Mouse (Mus musculus) limb, embryonic 12.5 days (tissue): ENCODE data around the gene Fam189b. TPM values are rescaled to one million over a fixed set of nuclear protein-coding genes. Genes with fewer than 3 reads are reported as not detected.
A peak's percentile ranks its signal among the peaks of the same experiment; 100 is the strongest.

ENCODE experiments used
- ATAC-seq: fragments of 200-750 bp; cut with Nextera tagmentation; 2 replicates; pipeline ENCODE4 v1.8.0; 2017; ENCODE audit warnings: low read depth, moderate TSS enrichment; ENCODE audit not compliant: insufficient number of reproducible peaks, insufficient read depth, low FRiP score, low TSS enrichment
- H3K27ac ChIP-seq: fragments of 300-500 bp; sonication (generic); 2 replicates; pipeline ENCODE4 v1.5.1; 2016; ENCODE audit warnings: mild to moderate bottlenecking, moderate library complexity
- H3K27me3 ChIP-seq: fragments of 300-500 bp; sonication (generic); 2 replicates; pipeline ENCODE4 v1.6.1; 2016; ENCODE audit warnings: mild to moderate bottlenecking, moderate library complexity
- H3K36me3 ChIP-seq: fragments of 300-500 bp; sonication (generic); 2 replicates; pipeline ENCODE4 v1.6.1; 2016; ENCODE audit warnings: mild to moderate bottlenecking, moderate library complexity
- H3K4me1 ChIP-seq: fragments of 300-500 bp; sonication (generic); replicated peaks from 2 replicates; pipeline ENCODE4 v1.6.1; 2016
- H3K4me2 ChIP-seq: fragments of 300-500 bp; sonication (generic); 2 replicates; pipeline ENCODE4 v1.6.1; 2016; ENCODE audit warnings: mild to moderate bottlenecking, moderate library complexity
- H3K4me3 ChIP-seq: fragments of 300-500 bp; sonication (generic); replicated peaks from 2 replicates; pipeline ENCODE4 v1.5.1; 2016; ENCODE audit warnings: mild to moderate bottlenecking
- H3K9ac ChIP-seq: fragments of 300-500 bp; sonication (generic); replicated peaks from 2 replicates; pipeline ENCODE4 v1.6.1; 2016; ENCODE audit warnings: mild to moderate bottlenecking, moderate library complexity
- H3K9me3 ChIP-seq: fragments of 300-500 bp; sonication (generic); 2 replicates; pipeline ENCODE4 v1.6.1; 2016; ENCODE audit warnings: mild to moderate bottlenecking, moderate library complexity
- WGBS: fragments of 180-500 bp; shearing (Covaris S2); methylation state at CpG from one replicate; pipeline ENCODE4 v1.1.7; 2016; 5-methylcytosine and 5-hydroxymethylcytosine counted together
- polyA plus RNA-seq: library from polyadenylated mRNA; unstranded; fragments of >200 nt; fragmentation: Nextera tagmentation; extraction: Ambion mirVana; gene quantifications from 2 replicates; pipeline ENCODE4 v1.2.1, GENCODE M21; 2016

Fam189b gene
- polyA plus RNA-seq, 1 experiment from 2014 or later: 27.4 TPM

GRCm38 (mm10) chr3:89187690-89188477 is 4.9 kb downstream of the Fam189b start:
- H3K27ac ChIP-seq: no peak overlapping the region
- no peaks in the 10 kb centered on the region for H3K27me3 ChIP-seq
- H3K4me3 ChIP-seq: no peak overlapping the region
- no peak overlapping the region for H3K9ac ChIP-seq
- H3K9me3 ChIP-seq: no peaks in the 10 kb centered on the region
- 82% methylated on average over 18 of the region's 18 CpGs for WGBS
- peaks cover 29% of the 10 kb centered on the region for H3K36me3 ChIP-seq
- no peak for ATAC-seq
- peaks cover 26% of the 10 kb centered on the region for H3K4me1 ChIP-seq
- no peak overlapping the region for H3K4me2 ChIP-seq

- Histone ChIP-seq H3K4me2 (no peak overlapping the region), H3K9ac (no peak overlapping the region), H3K4me1 (peaks cover 23% of the 10 kb centered on the region), H3K36me3 (peaks cover 29% of the 10 kb centered on the region), H3K27me3 (no peaks in the 10 kb centered on the region), H3K9me3 (no peaks in the 10 kb centered on the region), H3K4me3 (no peak overlapping the region), H3K27ac (no peak overlapping the region)
- 72% methylated on average over 12 of the region's 12 CpGs for WGBS
- ATAC-seq: no peak
Observed at GRCm38 (mm10) chr3:89188478-89188875, 5.5 kb downstream of the Fam189b start.

DNA sequence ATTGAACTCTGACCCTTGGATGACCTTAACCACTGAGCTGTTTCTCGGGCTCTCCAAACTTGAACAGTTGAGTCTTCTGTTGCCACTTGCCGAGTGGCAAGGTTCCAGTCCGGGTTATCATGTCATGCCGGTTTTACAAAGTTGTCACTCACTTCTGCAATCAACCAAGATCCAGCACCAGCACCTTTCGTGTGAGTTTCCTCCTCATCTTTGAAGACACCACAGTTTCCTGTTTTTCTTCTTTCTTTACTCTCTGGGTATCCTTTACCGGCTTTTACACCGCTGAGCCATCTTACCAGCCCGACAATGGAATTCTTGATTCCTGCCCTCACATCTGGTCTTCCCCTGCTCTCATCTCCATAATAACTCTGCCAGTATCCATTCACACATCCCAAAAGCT is 7.5 kb downstream of the Fam189b start:
- WGBS: 88% methylated on average over 8 of the region's 8 CpGs
- Histone ChIP-seq H3K4me3 (no peak overlapping the region), H3K36me3 (peaks cover 29% of the 10 kb centered on the region), H3K9ac (no peak overlapping the region), H3K27me3 (no peaks in the 10 kb centered on the region), H3K4me2 (no peak overlapping the region), H3K4me1 (peaks cover 3% of the 10 kb centered on the region), H3K27ac (no peak overlapping the region), H3K9me3 (no peaks in the 10 kb centered on the region)
- ATAC-seq: no peak

DNA sequence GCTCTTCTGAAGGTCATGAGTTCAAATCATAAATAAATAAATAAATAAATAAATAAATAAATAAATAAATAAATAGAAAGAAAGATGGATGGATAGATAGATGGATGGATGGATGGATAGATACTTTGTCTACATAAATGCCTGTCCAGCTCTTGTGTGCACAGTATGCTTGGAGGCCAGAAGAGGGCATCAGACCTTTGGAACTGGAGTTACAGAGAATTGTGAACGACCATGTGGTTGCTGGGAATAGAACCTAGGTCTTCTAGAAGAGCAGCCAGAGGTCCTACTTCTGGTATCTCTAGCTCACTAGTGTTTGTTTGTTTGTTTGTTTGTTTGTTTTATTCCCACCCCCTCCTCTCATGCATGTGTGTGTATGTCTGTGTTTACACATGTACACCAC is 10.4 kb downstream of the Fam189b start:
- Histone ChIP-seq H3K27ac (no peak overlapping the region), H3K9ac (no peak overlapping the region), H3K27me3 (no peaks in the 10 kb centered on the region), H3K4me3 (no peak overlapping the region), H3K4me1 (peaks cover 8% of the 10 kb centered on the region), H3K4me2 (no peak overlapping the region), H3K9me3 (no peaks in the 10 kb centered on the region), H3K36me3 (peaks cover 11% of the 10 kb centered on the region)
- no peak for ATAC-seq
- WGBS: 62% methylated on average over 1 of the region's 1 CpGs

- no peak for ATAC-seq
- no peaks in the 10 kb centered on the region for H3K27me3 ChIP-seq
- no peak overlapping the region for H3K4me2 ChIP-seq
- no peak overlapping the region for H3K9ac ChIP-seq
- peaks cover 6% of the 10 kb centered on the region for H3K36me3 ChIP-seq
- H3K27ac ChIP-seq: no peak overlapping the region
- H3K9me3 ChIP-seq: no peaks in the 10 kb centered on the region
- 88% methylated on average over 2 of the region's 2 CpGs for WGBS
- no peak overlapping the region for H3K4me3 ChIP-seq
- H3K4me1 ChIP-seq: peaks cover 8% of the 10 kb centered on the region
Observed at GRCm38 (mm10) chr3:89193853-89194252, 10.9 kb downstream of the Fam189b start.

DNA sequence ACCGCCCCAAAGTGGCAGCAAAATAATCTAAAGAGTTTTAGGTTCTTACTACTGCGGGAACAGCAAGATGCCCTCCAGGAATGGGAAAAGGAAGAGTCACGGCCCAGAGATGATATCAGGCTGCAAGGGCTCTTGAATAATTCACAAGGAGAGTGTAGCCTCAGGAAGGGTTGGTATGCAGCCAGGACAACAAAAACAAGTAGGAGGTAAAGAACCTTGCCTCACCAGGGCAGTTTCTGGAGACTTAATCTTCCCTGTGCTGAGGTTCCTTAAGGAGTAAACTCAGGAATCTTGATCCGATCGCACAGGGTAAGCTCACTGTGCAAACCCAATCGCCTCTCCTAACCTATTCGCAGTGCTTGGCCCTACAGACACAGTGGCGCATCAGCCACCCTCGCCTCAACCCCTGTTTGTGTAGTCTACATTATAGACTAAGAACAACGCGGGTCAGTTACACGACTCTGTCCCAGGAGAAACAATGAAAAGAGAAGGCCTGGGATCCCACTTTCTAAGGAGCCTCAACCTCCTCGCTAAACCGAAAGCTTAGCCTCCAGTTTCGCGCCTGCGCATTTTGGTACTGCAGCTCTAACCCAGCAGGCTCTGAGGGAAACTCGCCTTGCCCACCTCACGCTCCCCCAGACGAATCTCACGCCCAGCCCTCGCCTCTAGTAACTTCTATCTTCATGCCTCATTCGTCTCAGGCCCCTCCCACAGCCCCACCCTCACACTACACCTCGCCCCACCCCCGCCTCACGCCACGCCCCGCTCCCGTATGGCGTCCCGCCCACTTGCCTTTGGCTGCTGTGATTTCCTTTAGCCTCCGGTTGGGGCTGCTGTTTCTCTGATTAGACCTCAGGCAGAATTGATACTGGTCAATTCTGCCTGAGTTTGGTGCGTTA is 13.3 kb downstream of the Fam189b start:
- Histone ChIP-seq H3K4me3 (peak overlapping the region; percentile 37), H3K4me1 (peaks cover 8% of the 10 kb centered on the region), H3K9ac (peak overlapping the region; percentile 53), H3K4me2 (peak overlapping the region; percentile 63), H3K27me3 (no peaks in the 10 kb centered on the region), H3K27ac (peak overlapping the region; percentile 89), H3K9me3 (no peaks in the 10 kb centered on the region), H3K36me3 (no peaks in the 10 kb centered on the region)
- WGBS: 10% methylated on average over 33 of the region's 33 CpGs
- peak; percentile 96 for ATAC-seq

DNA sequence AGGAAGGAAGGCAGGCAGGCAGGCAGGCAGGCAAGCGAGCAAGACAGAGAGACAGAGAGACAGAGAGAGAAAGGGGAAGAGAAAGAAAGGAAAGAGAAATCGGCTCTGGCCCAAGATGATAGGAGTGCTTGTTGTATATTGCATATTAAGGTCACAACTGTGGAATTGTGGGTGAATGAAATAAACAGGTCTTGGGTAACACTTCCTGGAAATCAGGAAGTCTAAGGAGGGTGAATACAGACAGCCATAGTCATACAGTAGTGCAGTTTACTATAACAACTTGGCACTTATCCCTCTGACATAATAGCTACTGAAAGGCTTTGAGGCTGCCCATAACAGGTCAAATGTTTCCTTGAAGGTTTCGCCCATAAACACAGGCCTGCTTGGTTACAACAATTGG is 16.9 kb downstream of the Fam189b start:
- ATAC-seq: no peak
- Histone ChIP-seq H3K9ac (no peak overlapping the region), H3K27ac (no peak overlapping the region), H3K27me3 (no peaks in the 10 kb centered on the region), H3K4me3 (no peak overlapping the region), H3K4me1 (peaks cover 13% of the 10 kb centered on the region), H3K4me2 (no peak overlapping the region), H3K36me3 (no peaks in the 10 kb centered on the region), H3K9me3 (no peaks in the 10 kb centered on the region)
- 74% methylated on average over 3 of the region's 3 CpGs for WGBS

DNA sequence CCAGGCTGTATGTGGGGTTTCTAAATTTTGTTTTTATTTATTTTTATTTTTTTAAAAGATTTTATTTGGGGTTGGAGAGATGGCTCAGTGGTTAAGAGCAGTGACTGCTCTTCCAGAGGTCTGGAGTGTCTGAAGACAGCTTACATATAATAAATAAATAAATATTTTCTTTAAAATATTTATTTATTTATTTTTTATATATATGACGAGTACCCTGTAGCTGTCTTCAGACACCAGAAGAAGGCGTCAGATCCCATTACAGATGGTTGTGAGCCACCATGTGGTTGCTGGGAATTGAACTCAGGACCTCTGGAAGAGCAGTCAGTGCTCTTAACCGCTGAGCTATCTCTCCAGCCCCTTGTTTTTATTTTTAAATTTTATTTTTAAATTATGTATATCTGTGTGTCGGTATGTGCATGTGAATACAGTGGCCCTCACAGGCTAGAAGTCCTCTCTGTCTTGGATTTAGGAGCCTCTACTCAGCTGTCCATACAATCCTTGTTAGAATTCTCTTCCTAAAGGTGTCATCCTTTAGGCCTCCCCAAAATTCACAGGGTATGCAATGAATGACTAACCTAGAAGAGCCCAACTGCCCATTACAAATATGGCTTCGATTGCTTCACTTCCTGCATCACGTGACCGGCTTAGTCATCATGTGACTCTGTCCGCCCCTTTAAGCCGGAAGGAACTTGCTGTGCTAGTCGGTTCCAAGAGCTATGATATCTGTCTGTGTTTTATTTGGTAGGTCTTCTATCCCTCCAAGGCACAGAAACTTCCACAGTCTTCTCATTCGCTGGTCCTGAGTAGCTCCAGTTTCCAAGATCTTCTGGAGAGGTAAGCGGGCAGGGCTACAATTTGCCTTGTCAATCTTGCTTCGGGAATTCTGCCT is 19.6 kb downstream of the Fam189b start, which contains the start of gene Gba:
Gene Gba (plus strand): TSS at position 676 of the 889 bp plus-strand sequence.
- WGBS: 29% methylated on average over 13 of the region's 13 CpGs
- no peak within 1 kb of the TSS for H3K27ac ChIP-seq
- no peaks in the 10 kb centered on the region for H3K9me3 ChIP-seq
- peak; percentile 77 for ATAC-seq
- H3K4me1 ChIP-seq: peaks cover 5% of the 10 kb centered on the region
- peak within 1 kb of the TSS; percentile 46; the same call in 1 of the 2 replicates for H3K9ac ChIP-seq
- no peaks in the 10 kb centered on the region for H3K27me3 ChIP-seq
- H3K4me3 ChIP-seq: peak within 1 kb of the TSS; percentile 51
- peak within 1 kb of the TSS; percentile 55 for H3K4me2 ChIP-seq
- H3K36me3 ChIP-seq: peaks cover 24% of the 10 kb centered on the region

- no peak for ATAC-seq
- no peak overlapping the region for H3K27ac ChIP-seq
- WGBS: 40% methylated on average over 5 of the region's 5 CpGs
- H3K9me3 ChIP-seq: no peaks in the 10 kb centered on the region
- H3K9ac ChIP-seq: peak overlapping the region; percentile 46; the same call in 1 of the 2 replicates
- H3K27me3 ChIP-seq: no peaks in the 10 kb centered on the region
- peak overlapping the region; percentile 51 for H3K4me3 ChIP-seq
- peak overlapping the region; percentile 55 for H3K4me2 ChIP-seq
- H3K4me1 ChIP-seq: peaks cover 5% of the 10 kb centered on the region
- peaks cover 30% of the 10 kb centered on the region for H3K36me3 ChIP-seq
Observed at GRCm38 (mm10) chr3:89203142-89203514, 20.2 kb downstream of the Fam189b start.

DNA sequence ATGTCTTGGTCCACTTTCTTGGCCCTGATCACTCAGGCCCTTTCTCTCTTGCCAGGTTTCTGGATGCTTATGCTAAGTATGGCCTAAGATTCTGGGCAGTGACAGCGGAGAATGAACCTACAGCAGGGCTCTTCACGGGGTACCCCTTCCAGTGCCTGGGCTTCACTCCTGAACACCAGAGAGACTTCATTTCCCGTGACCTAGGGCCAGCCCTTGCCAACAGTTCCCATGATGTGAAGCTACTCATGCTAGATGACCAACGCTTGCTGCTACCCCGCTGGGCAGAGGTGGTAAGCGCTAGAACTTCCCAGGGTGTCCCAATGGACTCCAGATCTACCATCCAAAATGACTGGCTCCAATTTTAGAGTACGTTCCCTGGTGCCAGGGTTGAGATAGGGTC is 23.1 kb downstream of the Fam189b start:
- ATAC-seq: no peak
- Histone ChIP-seq H3K27me3 (no peaks in the 10 kb centered on the region), H3K4me2 (no peak overlapping the region), H3K9me3 (no peaks in the 10 kb centered on the region), H3K9ac (no peak overlapping the region), H3K27ac (no peak overlapping the region), H3K4me1 (peaks cover 5% of the 10 kb centered on the region), H3K4me3 (no peak overlapping the region), H3K36me3 (peaks cover 60% of the 10 kb centered on the region)
- 91% methylated on average over 7 of the region's 7 CpGs for WGBS
